Mouse (Mus musculus) erythroblast, embryonic 14.5 days (primary cell): ENCODE measurements around the gene Morn5. TPM values are rescaled to one million over a fixed set of nuclear protein-coding genes. Genes with fewer than 3 reads are reported as not detected.

ENCODE experiments used
- H3K27me3 ChIP-seq: 2 replicates; pipeline ENCODE4 v1.6.1; 2012; ENCODE audit warnings: inconsistent platforms; ENCODE audit not compliant: control insufficient read depth
- H3K36me3 ChIP-seq: 2 replicates; pipeline ENCODE4 v1.6.1; 2012; ENCODE audit warnings: mild to moderate bottlenecking, inconsistent platforms; ENCODE audit not compliant: control insufficient read depth
- H3K4me1 ChIP-seq: 2 replicates; pipeline ENCODE4 v1.6.1; 2012; ENCODE audit warnings: inconsistent platforms; ENCODE audit not compliant: control insufficient read depth
- H3K4me3 ChIP-seq: replicated peaks from 2 replicates; pipeline ENCODE3; 2012; ENCODE audit warnings: moderate library complexity, mild to moderate bottlenecking, inconsistent platforms
- H3K9me3 ChIP-seq: 2 replicates; pipeline ENCODE4 v1.6.1; 2012; ENCODE audit warnings: low read length, inconsistent platforms, mixed read lengths; ENCODE audit not compliant: control insufficient read depth
- GATA1 ChIP-seq: IDR thresholded peaks from 2 replicates; pipeline ENCODE4 v1.6.1; 2012; ENCODE audit warnings: low read length, inconsistent platforms, mixed read lengths
- TAL1 ChIP-seq: IDR thresholded peaks from 3 replicates; pipeline ENCODE4 v1.6.1; 2012; ENCODE audit warnings: low read length, inconsistent platforms, mixed read lengths
- polyA plus RNA-seq: library from polyadenylated mRNA; stranded (reverse); fragments of >175 nt; gene quantifications from 2 replicates; pipeline ENCODE4 v1.2.3, GENCODE M21; 2012

Gene Morn5
- polyA plus RNA-seq, 1 experiment: not detected

- H3K9me3 ChIP-seq: no peaks in the 10 kb centered on the region
- H3K27me3 ChIP-seq: peaks cover 2% of the 10 kb centered on the region; the same call in 1 of the 2 replicates
- no peak overlapping the region for H3K4me3 ChIP-seq
- no peaks in the 10 kb centered on the region for H3K4me1 ChIP-seq
- H3K36me3 ChIP-seq: no peaks in the 10 kb centered on the region
- no peak for TF ChIP-seq GATA1
- no peak for TF ChIP-seq TAL1
Measured at GRCm38 (mm10) chr2:36056248-36056647, 7.0 kb downstream of the Morn5 start.

GRCm38 (mm10) chr2:36061409-36061808, 12.2 kb downstream of the Morn5 start:
- no peak for TF ChIP-seq GATA1
- TF ChIP-seq TAL1: no peak
- Histone ChIP-seq H3K4me1 (no peaks in the 10 kb centered on the region), H3K4me3 (no peak overlapping the region), H3K9me3 (no peaks in the 10 kb centered on the region), H3K36me3 (no peaks in the 10 kb centered on the region), H3K27me3 (no peaks in the 10 kb centered on the region)

DNA sequence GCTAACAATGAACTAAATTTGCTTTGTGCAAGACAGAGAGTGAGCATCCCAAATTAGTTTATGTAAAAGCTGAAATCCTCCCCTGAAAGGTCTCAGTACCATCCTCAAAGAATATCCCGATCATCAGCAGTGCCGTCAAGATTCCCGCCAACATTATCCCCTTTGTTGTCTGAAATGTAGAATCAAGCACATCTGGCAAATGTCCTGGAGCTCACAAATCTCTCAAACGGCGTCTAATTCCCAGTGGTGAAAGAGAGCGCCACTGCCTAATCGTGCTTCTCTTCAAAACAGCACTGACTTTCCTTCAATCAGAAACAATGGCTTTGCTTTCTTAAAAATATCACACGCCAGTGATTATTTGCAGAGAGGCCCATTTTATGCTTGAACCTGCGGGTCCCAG, 17.9 kb downstream of the Morn5 start:
- Histone ChIP-seq H3K36me3 (no peaks in the 10 kb centered on the region), H3K27me3 (no peaks in the 10 kb centered on the region), H3K4me1 (no peaks in the 10 kb centered on the region), H3K9me3 (no peaks in the 10 kb centered on the region), H3K4me3 (no peak overlapping the region)
- TF ChIP-seq GATA1 (no peak), TAL1 (no peak)

GRCm38 (mm10) chr2:36071660-36072305, 22.5 kb downstream of the Morn5 start:
- Histone ChIP-seq H3K36me3 (no peaks in the 10 kb centered on the region), H3K27me3 (no peaks in the 10 kb centered on the region), H3K4me3 (no peak overlapping the region), H3K4me1 (no peaks in the 10 kb centered on the region), H3K9me3 (no peaks in the 10 kb centered on the region)
- TF ChIP-seq GATA1: no peak
- no peak for TF ChIP-seq TAL1

- Histone ChIP-seq H3K4me3 (no peak overlapping the region), H3K4me1 (no peaks in the 10 kb centered on the region), H3K27me3 (peaks cover 2% of the 10 kb centered on the region; the same call in 1 of the 2 replicates), H3K9me3 (no peaks in the 10 kb centered on the region), H3K36me3 (no peaks in the 10 kb centered on the region)
- no peak for TF ChIP-seq TAL1
- no peak for TF ChIP-seq GATA1
Measured at GRCm38 (mm10) chr2:36073781-36074180, 24.5 kb downstream of the Morn5 start.

GRCm38 (mm10) chr2:36075210-36075609, 26.0 kb downstream of the Morn5 start:
- TF ChIP-seq GATA1 (no peak), TAL1 (no peak)
- H3K9me3 ChIP-seq: no peaks in the 10 kb centered on the region
- H3K4me3 ChIP-seq: no peak overlapping the region
- peaks cover 2% of the 10 kb centered on the region; the same call in 1 of the 2 replicates for H3K27me3 ChIP-seq
- no peaks in the 10 kb centered on the region for H3K36me3 ChIP-seq
- no peaks in the 10 kb centered on the region for H3K4me1 ChIP-seq

GRCm38 (mm10) chr2:36077160-36077761, 28.0 kb downstream of the Morn5 start:
- Histone ChIP-seq H3K9me3 (no peaks in the 10 kb centered on the region), H3K4me3 (no peak overlapping the region), H3K36me3 (no peaks in the 10 kb centered on the region), H3K27me3 (peaks cover 2% of the 10 kb centered on the region; the same call in 1 of the 2 replicates), H3K4me1 (no peaks in the 10 kb centered on the region)
- no peak for TF ChIP-seq GATA1
- no peak for TF ChIP-seq TAL1

DNA sequence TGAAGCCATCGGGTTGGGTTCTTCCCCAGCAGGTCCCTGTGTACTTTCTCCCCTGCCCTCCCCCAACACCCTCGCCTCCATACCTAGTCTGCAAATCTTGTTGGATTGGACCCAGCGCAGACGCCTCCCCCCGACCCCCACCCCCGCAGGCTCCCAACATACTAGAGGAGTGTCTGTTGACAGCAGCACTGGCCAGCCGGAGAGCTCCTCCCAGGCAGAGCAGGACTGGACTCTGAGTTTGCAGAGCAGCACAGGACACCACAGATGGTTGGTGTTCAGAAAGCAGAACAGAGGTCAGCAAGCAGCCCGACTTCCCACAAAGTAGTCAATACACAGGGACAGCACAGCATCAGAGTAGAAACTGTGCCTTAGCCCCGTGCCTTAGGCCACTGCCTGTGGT, 32.2 kb downstream of the Morn5 start:
- H3K27me3 ChIP-seq: peaks cover 2% of the 10 kb centered on the region; the same call in 1 of the 2 replicates
- no peaks in the 10 kb centered on the region for H3K9me3 ChIP-seq
- no peaks in the 10 kb centered on the region for H3K4me1 ChIP-seq
- H3K36me3 ChIP-seq: no peaks in the 10 kb centered on the region
- no peak overlapping the region for H3K4me3 ChIP-seq
- TF ChIP-seq TAL1 (no peak), GATA1 (no peak)

DNA sequence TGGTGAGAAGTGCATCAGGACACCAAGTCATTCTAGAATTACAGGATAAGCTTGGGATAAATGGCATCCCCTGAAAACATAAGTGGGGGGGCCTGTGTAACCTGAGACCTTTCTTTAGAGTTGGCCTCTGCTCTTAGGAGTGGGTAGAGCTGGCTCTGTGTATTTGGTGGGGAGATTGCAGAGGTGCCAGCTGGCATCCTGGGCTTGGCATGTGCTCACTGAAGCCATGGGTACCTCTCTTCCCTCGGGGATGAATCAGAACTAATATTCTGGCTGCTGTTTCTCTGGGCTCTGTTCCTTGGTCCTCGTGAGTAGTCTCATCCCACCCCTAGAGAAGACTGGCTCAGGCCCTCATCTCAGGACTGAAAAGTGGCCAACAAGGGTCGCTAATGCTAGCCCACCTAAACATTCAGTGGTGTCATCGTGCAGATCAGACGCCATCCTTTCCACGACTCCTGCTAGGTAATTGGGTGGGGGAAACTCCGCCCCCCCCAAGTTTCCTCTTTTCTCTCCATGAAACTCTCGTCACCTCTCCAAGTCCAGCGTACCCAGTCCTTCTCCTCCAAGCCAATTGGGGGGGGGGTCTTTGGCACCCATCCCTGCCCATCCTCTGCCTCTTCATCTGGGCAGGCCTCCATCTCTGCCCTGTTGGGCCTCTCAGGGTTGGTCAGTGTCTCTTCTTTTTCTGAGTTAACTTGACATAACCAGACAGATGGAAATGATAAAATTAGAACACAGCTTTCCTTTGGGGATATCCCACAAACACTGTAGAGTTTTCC, 33.7 kb downstream of the Morn5 start:
- TF ChIP-seq TAL1 (no peak), GATA1 (no peak)
- Histone ChIP-seq H3K9me3 (no peaks in the 10 kb centered on the region), H3K36me3 (no peaks in the 10 kb centered on the region), H3K4me1 (no peaks in the 10 kb centered on the region), H3K4me3 (no peak overlapping the region), H3K27me3 (peaks cover 11% of the 10 kb centered on the region)
